Mouse (Mus musculus) frontal cortex, adult (tissue): ENCODE data around the gene Nup43.
"Not testable (repeated sequence)": the region's sequence is repeated elsewhere in the genome, so short reads cannot be mapped to it uniquely, and the experiment has no call there.

ENCODE experiments used
- ATAC-seq: cut with Nextera tagmentation; 2 replicates; pipeline ENCODE4 v1.9.2; 2017; ENCODE audit warnings: mild to moderate bottlenecking, moderate library complexity, mixed read lengths; ENCODE audit not compliant: low TSS enrichment

Gene Nup43

DNA sequence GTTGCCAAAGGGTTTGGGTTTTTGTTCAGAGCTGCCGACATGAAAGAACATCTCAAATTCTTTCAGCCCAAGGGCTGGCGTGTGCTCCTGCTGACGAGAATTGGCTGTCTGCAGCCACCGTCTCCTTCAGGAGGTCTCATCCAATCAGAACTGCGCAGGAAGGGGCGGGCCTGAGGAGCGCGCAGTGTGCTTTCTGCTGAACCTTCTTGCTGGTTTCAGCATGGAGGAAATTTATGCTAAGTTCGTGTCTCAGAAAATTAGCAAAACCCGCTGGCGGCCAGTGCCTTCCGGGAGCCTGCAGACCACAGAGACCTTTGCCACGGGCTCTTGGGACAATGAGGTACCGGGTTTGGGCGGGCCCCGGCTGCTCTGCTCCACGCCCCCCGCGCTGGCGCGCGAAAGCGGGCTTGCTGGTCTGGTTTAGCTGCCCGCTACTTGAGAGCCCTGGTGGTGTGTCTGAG lies at the start of gene Nup43:
TSS of gene Nup43 (plus strand) at position 162 of the 461 bp plus-strand sequence.
- peak; percentile 74 for ATAC-seq

DNA sequence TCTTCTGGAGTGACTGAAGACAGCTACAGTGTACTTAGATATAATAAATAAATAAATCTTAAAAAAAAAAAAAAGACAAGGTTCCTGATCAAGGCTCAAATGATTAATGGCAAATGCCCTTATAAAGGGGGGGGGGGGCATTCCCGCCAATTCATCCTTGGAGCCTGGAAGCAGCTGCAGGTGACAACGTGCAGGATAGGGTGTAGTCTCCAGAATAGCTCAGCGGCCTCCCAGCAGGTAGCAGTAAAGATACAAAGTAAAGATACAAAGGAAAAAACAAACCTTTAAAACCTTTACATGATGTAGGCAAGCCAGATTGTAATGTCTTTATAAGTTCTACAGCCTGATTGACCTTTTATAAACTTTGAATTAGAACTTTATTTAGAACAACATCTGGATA lies 49.7 kb upstream of the Nup43 start:
- not testable (repeated sequence) for ATAC-seq

DNA sequence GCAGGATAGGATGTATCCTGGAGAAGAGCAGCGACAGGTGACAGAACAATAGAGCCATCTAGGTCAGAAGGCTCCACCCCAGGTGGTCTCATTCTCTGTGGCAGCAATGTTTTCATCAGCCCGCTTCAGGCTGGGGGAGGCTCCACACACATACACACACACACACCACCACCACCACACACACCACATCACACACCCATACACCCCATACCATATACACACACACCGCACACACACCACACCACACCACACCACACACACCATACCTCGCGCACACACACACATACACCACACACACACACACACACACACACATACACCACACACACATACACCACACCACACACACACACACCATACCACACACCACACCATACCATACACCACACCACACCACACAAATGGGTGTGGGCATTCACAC lies 47.5 kb upstream of the Nup43 start:
- no peak for ATAC-seq

DNA sequence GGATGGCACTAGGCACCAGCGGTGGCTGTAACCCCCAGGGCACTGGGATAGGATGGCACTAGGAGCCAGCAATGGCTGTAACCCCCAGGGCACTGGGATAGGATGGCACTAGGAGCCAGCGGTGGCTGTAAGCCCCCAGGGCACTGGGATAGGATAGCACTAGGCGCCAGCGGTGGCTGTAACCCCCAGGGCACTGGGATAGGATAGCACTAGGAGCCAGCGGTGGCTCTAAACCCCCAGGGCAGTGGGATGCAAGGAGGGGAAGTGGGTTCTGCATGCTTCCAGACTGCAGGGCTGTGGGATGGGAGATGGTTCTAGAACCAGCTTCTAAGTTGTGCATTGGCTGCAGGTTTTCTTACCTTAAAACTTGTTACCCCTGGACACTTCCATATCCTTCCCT lies 46.6 kb upstream of the Nup43 start:
- ATAC-seq: no peak

DNA sequence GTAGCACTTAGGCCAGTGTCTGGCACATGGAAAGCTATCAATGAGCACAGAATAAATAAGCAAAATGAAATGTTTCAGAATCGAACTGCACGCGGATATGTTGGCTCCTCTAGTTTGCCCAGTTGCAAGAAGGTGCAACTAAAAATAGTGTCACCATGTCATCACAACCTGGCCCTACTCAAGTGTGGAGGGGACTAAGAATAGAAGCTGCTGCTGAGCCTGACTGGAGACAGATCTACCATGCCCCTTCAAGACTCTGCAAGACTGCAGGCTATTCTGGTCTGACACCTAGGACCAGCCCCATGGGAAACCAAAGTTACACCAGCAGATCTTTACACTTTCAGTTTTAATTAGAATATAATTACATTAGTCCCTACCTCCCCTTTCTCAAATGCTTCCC lies 44.9 kb upstream of the Nup43 start:
- peak; percentile 58 for ATAC-seq

DNA sequence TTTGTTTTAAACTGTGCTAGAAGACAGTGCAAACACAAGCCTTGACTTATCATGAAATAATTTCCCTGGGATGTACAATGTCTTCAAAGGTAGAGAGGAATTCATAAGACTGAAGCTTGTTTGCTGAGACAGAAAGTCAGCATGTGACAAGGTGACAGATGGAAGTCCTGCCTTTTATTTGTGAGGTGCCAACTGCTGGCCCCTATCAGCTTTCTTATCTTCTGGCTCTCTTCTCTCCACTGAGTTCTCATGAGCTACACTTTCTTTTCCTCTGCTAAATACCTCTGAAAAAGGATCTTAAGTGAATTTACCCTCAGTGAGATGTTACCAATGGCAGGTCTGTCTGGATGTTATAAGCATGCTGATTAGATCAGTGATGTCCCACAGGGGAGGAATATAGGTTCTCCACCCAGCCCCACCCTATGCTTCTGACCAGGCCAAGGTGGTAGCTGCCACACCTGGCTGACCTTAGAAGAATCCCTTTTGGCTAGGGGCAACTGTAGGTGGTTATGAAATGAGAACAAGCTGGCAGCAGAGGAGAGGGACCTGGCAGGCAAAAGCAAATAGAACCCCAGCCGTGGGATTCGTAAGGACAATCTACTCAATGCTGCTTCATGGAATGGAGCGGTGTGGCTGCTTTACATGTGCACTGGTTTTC lies 43.3 kb upstream of the Nup43 start:
- no peak for ATAC-seq

DNA sequence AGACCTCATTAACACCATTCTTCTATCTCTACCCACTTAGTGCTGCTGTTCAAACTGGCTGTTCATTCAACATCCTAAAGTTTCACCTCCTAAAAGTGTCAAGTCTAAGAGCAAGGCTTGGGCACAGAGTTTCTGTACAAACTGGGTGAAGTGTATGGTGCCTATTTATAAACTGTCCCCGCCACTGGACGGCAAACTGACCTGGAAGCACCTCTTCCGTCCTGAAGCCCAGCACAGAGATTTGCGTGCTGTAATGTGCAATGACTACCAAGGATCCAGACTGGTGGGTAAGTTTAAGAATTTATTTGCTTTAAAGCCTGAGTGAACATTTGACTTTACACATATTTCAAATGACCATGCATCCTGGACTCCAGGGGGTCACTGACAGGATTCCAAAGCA lies 38.2 kb upstream of the Nup43 start:
- no peak for ATAC-seq

DNA sequence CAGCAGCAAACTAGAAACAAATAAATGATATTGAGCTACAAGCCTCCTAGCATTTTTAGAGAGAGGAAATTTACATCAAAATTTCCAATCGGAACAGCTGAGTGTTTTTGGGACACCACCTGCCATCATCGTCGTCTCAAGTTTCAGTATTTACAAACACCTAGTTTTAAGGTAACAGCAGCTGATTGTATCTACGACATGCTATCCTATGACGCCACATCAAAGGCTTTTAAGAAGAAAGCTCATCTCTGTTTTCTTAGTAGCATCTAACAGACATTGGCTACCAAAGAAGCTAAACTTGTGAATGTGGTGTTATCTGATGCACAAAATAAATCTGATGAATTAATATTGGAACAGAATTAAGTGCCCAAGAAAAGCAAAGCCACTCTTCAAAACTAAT lies 37.0 kb upstream of the Nup43 start:
- no peak for ATAC-seq

DNA sequence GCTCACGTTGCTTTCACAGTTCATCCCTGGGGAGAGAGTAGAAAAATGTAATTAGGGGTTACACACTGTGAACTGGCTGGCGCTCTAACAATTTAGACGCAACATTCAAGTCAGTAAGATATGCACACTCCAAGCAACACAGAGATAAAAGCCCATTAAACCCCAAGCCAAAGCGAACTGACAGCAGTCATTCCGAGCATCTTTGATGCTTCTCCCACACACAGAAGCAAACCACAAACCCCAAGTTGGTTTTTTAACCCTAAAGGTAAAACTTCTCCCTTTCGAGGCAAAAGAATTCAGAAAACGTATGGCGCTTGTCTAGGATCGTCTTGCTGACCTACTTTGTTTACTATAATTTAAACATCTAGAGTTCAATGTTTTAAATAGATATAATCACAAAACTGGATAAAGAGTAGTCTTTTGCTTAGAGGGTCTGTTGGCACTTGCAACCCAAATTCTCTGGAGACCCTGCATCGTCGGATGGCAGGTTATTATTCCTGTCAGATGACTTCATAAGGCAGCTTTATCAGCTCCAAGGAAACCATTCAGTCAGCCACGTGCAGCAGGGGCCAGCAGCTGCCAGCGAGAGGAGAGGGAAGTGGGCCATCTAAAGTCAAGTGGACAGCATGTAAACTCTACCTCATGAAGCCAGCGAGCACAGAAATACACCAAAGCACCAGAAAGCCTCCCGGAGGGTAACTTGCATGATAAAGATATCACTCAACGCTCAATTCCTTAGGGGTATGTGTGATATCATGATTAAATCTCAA lies 36.2 kb upstream of the Nup43 start:
- ATAC-seq: 0 out of 2 replicates have a peak, but pooled peaks have one; percentile 7

DNA sequence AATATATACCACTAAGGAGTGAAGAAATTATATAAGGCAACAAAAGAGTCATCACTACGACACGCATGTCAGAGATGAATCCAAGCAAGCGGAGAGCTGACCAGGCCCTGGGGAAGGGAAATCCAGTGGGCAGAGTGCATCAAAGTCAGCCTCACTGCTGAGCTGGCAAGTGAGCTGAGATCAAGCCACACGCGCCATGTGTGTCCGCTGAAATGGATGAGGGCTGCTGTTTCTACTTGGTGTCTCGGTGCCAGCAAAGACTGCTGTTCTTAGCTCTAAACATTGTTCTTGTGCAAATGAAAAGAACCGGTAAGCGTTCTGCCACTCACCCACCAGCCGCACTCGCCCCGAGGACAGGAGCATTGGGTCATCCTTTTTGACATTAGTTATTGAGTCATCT lies 26.9 kb upstream of the Nup43 start:
- ATAC-seq: no peak

DNA sequence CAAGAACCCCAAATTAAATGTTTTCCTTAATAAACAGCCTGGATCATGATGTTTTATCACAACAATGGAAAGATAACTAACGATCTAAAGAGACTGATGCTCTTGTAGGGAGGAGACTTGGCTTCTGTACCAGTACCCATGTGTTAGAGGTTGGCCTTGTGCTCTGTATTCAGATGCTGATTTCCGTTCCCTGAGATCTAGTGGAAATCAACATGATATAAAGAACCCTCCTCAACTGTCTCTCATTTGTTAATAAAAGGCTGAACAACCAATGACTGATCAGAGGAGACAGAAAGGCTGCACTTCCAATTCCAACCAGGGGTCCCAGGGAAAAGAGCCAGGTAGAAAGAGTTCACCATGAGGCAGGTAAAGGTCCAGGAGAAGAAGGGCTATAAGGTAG lies 21.4 kb upstream of the Nup43 start:
- ATAC-seq: no peak

DNA sequence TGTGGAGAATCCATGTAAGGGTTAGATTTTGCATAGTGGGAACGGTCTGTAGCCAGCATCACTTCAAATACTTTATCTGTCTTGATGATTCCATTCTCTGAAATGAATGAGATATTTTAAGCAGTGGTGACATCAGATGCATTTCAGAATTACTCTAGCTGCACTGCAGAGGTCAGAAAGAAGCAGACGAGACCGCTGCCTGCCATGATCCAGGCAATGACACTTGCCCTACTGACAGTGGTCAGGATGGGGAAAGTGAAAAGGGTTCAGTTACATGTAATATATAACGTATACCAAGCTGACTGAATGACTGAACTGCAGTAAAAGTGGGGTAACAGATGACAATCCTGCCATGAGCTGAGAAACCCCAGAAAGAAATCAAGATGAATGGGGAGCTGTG lies 18.2 kb upstream of the Nup43 start:
- 0 out of 2 replicates have a peak, but pooled peaks have one; percentile 28 for ATAC-seq

DNA sequence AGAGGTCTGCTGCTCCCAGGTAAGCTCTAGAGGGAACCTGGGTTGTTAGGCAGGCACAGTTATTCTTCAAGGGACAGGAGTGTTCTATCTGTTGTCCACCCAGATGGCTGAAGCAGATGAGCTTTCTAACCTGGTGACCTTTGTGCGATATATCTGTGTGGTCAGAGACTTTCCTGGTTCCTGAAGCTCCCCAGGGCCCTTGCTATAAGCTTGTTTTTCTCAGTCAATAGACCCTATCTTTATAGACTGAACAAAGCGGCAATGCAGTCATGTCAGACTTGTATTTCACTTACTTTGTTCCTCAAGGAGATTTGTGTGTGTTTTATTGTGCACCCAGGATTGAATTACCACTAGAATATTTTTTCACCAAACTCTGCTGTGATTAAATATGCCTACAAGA lies 16.2 kb upstream of the Nup43 start:
- no peak for ATAC-seq

DNA sequence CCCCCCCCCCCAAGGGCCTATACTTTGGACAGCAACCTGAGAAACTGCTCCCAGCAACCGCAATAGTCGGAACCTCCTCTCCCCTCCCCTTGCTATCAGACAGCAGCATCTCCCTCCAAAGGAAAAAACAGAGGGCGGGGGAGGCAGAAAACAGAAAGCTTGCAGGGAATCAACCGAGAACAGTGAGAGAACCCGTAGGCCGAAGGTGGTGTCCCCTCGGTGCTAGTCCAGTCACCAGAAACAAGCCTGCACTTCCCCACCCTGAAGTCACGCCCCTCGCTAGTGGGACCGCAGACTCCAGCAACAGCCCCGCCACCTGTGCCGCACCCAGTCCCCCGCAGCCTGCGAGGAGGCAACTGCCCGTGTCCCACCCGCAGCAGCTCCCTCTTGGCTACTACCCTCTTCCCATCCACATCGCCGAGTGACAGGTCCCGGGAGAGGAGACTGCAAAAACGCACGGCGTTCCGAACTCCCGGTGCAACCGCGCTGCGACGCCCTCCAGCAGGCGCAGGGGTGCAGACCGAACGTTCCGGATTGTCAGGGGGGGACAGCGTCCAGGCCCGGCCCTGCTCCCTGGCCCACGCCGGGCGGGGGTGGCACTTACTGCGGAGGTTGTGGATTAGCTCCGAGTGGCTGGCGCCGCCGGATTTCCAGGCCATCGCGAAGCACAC lies 4.7 kb upstream of the Nup43 start:
- ATAC-seq: peak; percentile 54

DNA sequence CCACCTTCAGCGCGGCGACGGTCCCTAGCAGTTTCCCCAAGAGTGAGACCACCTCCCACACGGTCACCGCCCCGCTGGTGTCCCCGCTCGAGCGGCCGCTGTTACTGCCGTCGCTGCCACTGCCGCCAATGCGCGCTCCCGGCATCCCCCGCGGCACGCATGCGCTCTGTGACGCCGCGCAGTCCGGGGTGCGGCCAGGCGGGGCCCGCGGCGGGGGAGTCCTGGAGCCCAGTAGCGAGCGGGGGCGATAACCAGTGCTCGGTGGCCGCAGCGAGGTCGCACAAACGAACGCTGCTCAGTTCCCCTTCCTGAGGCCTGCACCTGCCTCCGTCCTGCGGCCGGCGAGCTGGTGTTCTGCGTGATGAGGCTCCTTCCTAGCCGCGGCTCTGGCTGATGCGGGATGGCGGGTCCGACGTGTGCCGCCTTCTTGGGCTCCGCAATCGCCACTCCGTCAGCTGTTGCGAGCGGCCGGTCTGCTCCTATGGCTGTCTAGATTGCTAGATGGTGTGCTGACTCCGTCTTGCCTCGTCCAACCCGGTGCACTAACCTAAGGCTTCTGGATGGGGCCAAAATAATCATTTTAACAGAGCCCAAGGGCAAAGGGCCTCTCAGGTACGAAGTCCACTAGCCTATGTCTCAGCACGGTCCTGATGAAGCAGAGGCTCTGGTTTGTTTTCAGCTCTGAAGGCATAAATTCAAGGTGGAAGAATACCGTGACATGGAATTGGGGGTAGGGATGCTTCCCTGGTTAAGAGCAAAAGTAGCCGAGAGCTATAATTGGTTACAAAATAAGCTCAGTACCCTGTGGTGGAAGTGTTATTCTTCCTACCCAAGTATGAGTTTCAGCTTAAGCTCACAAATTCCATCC lies 3.9 kb upstream of the Nup43 start:
- ATAC-seq: peak; percentile 85

DNA sequence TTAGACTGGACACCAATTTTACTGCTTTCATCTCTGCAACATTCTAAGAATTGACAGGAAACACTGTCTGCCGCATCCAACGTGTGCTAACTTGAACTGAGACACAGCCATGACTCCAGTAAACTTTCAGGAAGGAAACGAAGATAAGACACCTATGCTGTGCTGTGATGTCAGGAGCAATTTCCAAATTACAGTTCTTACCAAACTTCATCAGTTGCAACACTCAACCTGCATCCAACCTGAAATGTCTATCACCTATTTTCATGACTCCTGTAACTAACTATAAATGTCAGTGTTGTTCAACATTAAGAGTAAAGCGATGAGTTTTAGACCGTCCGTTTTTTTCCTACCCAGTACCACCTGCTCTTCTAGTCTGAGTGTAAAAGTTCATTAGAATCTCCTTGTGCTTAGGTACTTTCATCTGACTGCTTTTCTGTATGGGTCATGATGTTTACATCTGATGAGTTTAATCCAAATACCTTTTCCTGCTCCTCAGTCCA lies 3.2 kb upstream of the Nup43 start:
- ATAC-seq: no peak

DNA sequence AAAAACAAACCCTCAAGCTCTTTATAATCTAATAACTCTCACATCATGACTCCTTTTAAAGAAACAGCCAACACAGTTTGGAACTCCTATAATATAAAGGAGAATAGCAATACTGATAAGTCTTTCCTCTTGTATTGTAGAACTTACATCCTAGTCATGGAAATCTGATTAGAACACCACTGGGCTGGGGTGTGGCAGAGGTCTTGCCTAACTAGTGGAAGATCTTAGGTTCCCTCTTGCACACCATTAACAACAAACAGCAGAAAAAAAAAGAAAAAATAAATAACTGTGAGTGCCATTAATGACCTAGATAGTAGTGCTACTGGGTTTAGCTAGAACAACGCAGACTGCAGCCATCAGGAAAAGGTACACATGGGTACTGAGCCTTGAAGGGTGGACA lies 2.4 kb upstream of the Nup43 start:
- no peak for ATAC-seq

DNA sequence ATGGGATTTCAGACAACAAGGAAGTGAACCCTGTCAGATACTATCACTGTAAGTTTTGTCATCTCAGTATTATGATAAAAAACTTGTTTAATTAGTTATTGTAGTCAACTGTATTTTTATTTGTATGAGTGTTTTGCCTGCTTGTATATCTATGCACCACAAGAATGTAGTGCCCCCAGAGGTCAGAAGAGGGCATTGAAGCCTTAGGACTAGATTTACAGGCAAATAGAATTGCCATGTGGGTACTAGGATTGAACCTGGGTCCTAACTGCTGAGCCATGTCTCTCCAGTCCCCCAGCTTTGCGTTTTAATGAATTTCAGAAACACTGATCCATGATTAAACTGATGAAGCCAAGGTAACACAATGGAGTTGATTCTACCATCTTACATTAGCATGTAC lies 6.4 kb downstream of the Nup43 start:
- ATAC-seq: peak; percentile 59; the same call in 1 of the 2 replicates

DNA sequence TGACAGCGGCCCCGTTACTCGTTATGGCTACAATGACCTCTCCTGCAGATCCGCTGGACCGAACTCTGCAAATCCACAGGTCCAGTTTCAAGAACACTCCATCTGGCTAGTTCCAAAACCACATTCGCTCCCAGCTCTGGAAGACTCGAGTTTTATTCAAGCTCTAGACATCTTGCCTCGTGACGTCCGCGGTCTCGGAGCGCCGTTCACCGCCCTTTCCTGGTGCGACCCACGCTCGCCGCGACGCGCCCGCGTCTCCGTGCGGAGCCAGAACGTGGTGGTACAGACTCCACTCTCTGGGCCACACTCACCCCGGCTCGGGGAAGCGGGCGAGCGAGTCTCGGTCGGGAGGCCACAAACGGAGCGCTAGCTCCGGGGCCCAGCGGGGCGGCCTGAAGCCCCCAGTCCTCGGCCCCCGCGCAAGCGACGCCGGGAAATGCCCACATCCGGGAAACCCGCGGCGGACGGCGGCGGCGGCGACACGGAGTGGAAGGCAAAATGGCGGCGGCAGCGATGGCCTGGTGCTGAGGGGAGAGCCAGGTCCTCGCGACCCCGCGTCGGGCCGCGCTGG lies 13.5 kb downstream of the Nup43 start, which contains the start of the genes Pcmt1 and Lats1:
TSS of gene Pcmt1 (minus strand) at position 406 of the 571 bp plus-strand sequence.
TSS of gene Lats1 (plus strand) at position 484 of the 571 bp plus-strand sequence.
- ATAC-seq: peak; percentile 91

DNA sequence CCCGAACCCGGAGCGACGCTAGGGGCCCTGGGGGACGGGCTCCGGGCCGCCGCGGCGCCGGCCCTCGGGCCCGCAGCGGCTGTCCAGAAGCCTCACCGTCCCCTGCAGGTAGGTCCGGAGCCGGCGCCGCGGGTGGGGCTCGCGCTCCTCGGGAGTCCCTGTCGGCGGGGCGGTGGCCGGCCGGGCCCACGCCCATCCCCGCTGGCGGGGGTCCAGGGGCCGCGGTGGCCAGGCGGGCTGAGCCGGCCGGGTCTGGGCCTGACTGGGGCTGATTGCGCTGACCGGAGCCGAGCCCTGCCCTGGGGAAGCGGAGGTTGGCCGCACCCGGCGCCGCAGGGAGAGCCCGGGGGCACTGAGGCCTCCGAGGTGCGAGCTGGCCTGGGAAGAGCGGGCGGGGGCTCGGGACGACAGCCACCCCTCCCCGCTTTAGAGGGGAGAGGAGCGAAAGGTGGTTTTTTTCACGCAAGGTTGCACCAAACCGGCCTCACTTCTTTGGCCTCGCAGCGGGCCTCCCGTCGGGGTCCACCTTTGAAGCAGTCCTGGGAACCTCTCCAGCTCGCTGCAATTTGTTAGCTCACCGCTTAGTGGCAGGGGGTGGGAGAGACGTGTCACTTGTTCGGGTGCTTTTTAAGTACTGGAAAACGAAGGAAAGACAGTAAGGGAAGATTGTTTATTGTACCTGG lies 14.2 kb downstream of the Nup43 start:
- ATAC-seq: peak; percentile 66
